Mouse (Mus musculus): ENCODE data around the gene Nudcd3. TPM values are rescaled to one million over a fixed set of nuclear protein-coding genes. Genes with fewer than 3 reads are reported as not detected.

Gene Nudcd3
- total and polyA plus RNA-seq, 3 experiments, result 30.7 to 82.2 (median 35.6) TPM

- DNase-seq (ENCODE audit: extremely low read depth), result no peak
- peaks cover 34 to 73% of the 10 kb centered on the region in 2 experiments for H3K36me3 ChIP-seq (replicated peaks in 1 of 2; ENCODE audit: control insufficient read depth in 1 of 2, insufficient read depth in 1 of 2, low read length in 1 of 2)
- 0 out of 2 replicates have a peak, but pooled peaks cover 2% of the 10 kb centered on the region for H3K79me2 ChIP-seq (replicated peaks; ENCODE audit: control insufficient read depth, extremely low read depth, insufficient read depth, poor library complexity, severe bottlenecking)
- H3K4me2 ChIP-seq (ENCODE audit: insufficient read depth, low read depth, poor library complexity, severe bottlenecking), result no peak overlapping the region
- in situ Hi-C loops (cut with MboI; ENCODE audit: low pct_ligation_motif_present, low pct_unique_long_range_greater_than_20kb, low sequenced_read_pairs) (no loop called here), dilution Hi-C loops (cut with MboI; ENCODE audit: extremely low pct_ligation_motif_present, extremely low pct_unique_long_range_greater_than_20kb, low sequenced_read_pairs) (no loop called here)
- H3K27me3 ChIP-seq (replicated peaks), result no peaks in the 10 kb centered on the region
- H3K4me1 ChIP-seq (ENCODE audit: control insufficient read depth in 1 of 2, insufficient read depth in 2 of 2), result peaks cover 2 to 31% of the 10 kb centered on the region in 2 experiments; a peak in 2 of 4 replicates
- TF ChIP-seq TBP (conservative IDR thresholded peaks at IDR 0.05; ENCODE audit: low read depth, low read length) (no peak), ZNF384 (IDR thresholded peaks at IDR 0.05; ENCODE audit: low read depth, low read length) (no peak), GABPA (IDR thresholded peaks at IDR 0.05; ENCODE audit: insufficient replicate concordance, low read depth, low read length) (no peak), CHD1 (IDR thresholded peaks at IDR 0.05; ENCODE audit: low read depth, low read length) (no peak), SMC3 (IDR thresholded peaks at IDR 0.05; ENCODE audit: low read depth, low read length) (no peak), KAT2A (IDR thresholded peaks at IDR 0.05; ENCODE audit: insufficient replicate concordance, low read length) (no peak), HCFC1 (IDR thresholded peaks at IDR 0.05; ENCODE audit: low read depth, low read length) (no peak)
- H3K9me3 ChIP-seq (replicated peaks; ENCODE audit: low read length), result no peaks in the 10 kb centered on the region
- H3K9ac ChIP-seq (ENCODE audit: insufficient read depth, low read depth), result no peak overlapping the region
- H3K4me3 ChIP-seq (replicated peaks in 1 of 3; ENCODE audit: low read depth in 2 of 3, low read length in 2 of 3, poor library complexity in 1 of 3), result no peak overlapping the region
- H3K27ac ChIP-seq (ENCODE audit: insufficient read depth, low read depth), result no peak overlapping the region
Observed at GRCm38 (mm10) chr11:6123605-6124120, 76.6 kb downstream of the Nudcd3 start.

GRCm38 (mm10) chr11:6122631-6123030 is 77.6 kb downstream of the Nudcd3 start:
- Histone ChIP-seq H3K4me3 (replicated peaks in 1 of 3; ENCODE audit: low read depth in 2 of 3, low read length in 2 of 3, poor library complexity in 1 of 3) (no peak overlapping the region), H3K27ac (ENCODE audit: insufficient read depth, low read depth) (no peak overlapping the region), H3K79me2 (replicated peaks; ENCODE audit: control insufficient read depth, extremely low read depth, insufficient read depth, poor library complexity, severe bottlenecking) (no peaks in the 10 kb centered on the region), H3K9me3 (replicated peaks; ENCODE audit: low read length) (no peaks in the 10 kb centered on the region), H3K27me3 (replicated peaks) (no peaks in the 10 kb centered on the region), H3K4me1 (ENCODE audit: control insufficient read depth in 1 of 2, insufficient read depth in 2 of 2) (peaks cover 0 to 25% of the 10 kb centered on the region in 2 experiments; a peak in 2 of 4 replicates), H3K36me3 (replicated peaks in 1 of 2; ENCODE audit: control insufficient read depth in 1 of 2, insufficient read depth in 1 of 2, low read length in 1 of 2) (peaks cover 39 to 78% of the 10 kb centered on the region in 2 experiments), H3K4me2 (ENCODE audit: insufficient read depth, low read depth, poor library complexity, severe bottlenecking) (no peak overlapping the region), H3K9ac (ENCODE audit: insufficient read depth, low read depth) (no peak overlapping the region)
- DNase-seq (ENCODE audit: extremely low read depth), result peak; percentile 39
- peak; percentile 83 for TF ChIP-seq ZNF384 (IDR thresholded peaks at IDR 0.05; ENCODE audit: low read depth, low read length)
- TF ChIP-seq HCFC1 (IDR thresholded peaks at IDR 0.05; ENCODE audit: low read depth, low read length), result no peak
- no peak for TF ChIP-seq BHLHE40 (IDR thresholded peaks at IDR 0.05; ENCODE audit: low read depth, low read length)
- dilution Hi-C loops (cut with MboI; ENCODE audit: extremely low pct_ligation_motif_present, extremely low pct_unique_long_range_greater_than_20kb, low sequenced_read_pairs), result no loop called here
- in situ Hi-C loops (cut with MboI; ENCODE audit: low pct_ligation_motif_present, low pct_unique_long_range_greater_than_20kb, low sequenced_read_pairs), result no loop called here

DNA sequence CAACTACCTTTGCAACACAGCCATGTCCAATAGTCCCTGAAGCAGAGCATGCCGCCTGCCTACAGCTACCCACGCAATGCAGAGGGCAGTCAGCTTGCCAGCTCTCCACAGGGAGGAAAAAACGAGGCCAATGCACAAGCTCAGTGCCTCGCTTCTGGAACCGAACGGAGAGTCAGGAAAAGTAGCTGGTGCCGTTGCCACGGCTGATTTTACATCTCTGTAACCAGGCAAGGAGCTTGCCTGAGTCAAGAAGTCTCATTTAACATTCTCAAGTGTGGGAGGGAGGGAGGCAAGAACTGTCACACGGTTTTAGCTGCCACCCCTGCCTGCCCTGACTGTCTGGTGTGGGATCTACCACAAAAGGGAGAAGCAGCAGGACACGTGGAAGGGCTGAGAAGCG is 79.6 kb downstream of the Nudcd3 start:
- dilution Hi-C loops (cut with MboI; ENCODE audit: extremely low pct_ligation_motif_present, extremely low pct_unique_long_range_greater_than_20kb, low sequenced_read_pairs) (no loop called here), in situ Hi-C loops (cut with MboI; ENCODE audit: low pct_ligation_motif_present, low pct_unique_long_range_greater_than_20kb, low sequenced_read_pairs) (no loop called here)
- Histone ChIP-seq H3K9ac (ENCODE audit: insufficient read depth, low read depth) (no peak overlapping the region), H3K4me3 (replicated peaks in 1 of 3; ENCODE audit: low read depth in 2 of 3, low read length in 2 of 3, poor library complexity in 1 of 3) (no peak overlapping the region), H3K36me3 (replicated peaks in 1 of 2; ENCODE audit: control insufficient read depth in 1 of 2, insufficient read depth in 1 of 2, low read length in 1 of 2) (peaks cover 44 to 86% of the 10 kb centered on the region in 2 experiments), H3K9me3 (replicated peaks; ENCODE audit: low read length) (no peaks in the 10 kb centered on the region), H3K79me2 (replicated peaks; ENCODE audit: control insufficient read depth, extremely low read depth, insufficient read depth, poor library complexity, severe bottlenecking) (no peaks in the 10 kb centered on the region), H3K27me3 (replicated peaks) (no peaks in the 10 kb centered on the region), H3K27ac (ENCODE audit: insufficient read depth, low read depth) (no peak overlapping the region), H3K4me2 (ENCODE audit: insufficient read depth, low read depth, poor library complexity, severe bottlenecking) (no peak overlapping the region), H3K4me1 (ENCODE audit: control insufficient read depth in 1 of 2, insufficient read depth in 2 of 2) (peaks cover 0 to 25% of the 10 kb centered on the region in 2 experiments; a peak in 2 of 4 replicates)
- no peak for DNase-seq (ENCODE audit: extremely low read depth)
- no peak for TF ChIP-seq ZKSCAN1 (IDR thresholded peaks at IDR 0.05; ENCODE audit: borderline replicate concordance, low read depth, low read length)
- no peak for TF ChIP-seq RCOR1 (conservative IDR thresholded peaks at IDR 0.05; ENCODE audit: low read depth, low read length)
- no peak for TF ChIP-seq USF2 (conservative IDR thresholded peaks at IDR 0.05; ENCODE audit: low read depth, low read length)
- no peak for TF ChIP-seq MXI1 (IDR thresholded peaks at IDR 0.05; ENCODE audit: low read depth, low read length)
- no peak for TF ChIP-seq NRF1 (IDR thresholded peaks at IDR 0.05; ENCODE audit: low read depth, low read length)
- TF ChIP-seq MAFK (IDR thresholded peaks at IDR 0.05; ENCODE audit: insufficient replicate concordance, low read length), result no peak
- TF ChIP-seq ZMIZ1 (IDR thresholded peaks at IDR 0.05; ENCODE audit: low read depth, low read length), result no peak
- TF ChIP-seq TBP (conservative IDR thresholded peaks at IDR 0.05; ENCODE audit: low read depth, low read length), result no peak
- no peak for TF ChIP-seq BHLHE40 (IDR thresholded peaks at IDR 0.05; ENCODE audit: low read depth, low read length)
- TF ChIP-seq E2F4 (IDR thresholded peaks at IDR 0.05; ENCODE audit: insufficient replicate concordance, low read depth, low read length), result no peak
- TF ChIP-seq MAX (IDR thresholded peaks at IDR 0.05; ENCODE audit: low read length), result no peak
